Mouse (Mus musculus) heart, postnatal 36 days (tissue): ENCODE measurements around the gene Arcn1. TPM values are rescaled to one million over a fixed set of nuclear protein-coding genes. Genes with fewer than 3 reads are reported as not detected.

Experiments
- DNase-seq, 2 experiments: peaks; one replicate each; pipeline ENCODE4 v3.0.0; 2021 to 2022
- intact Hi-C: fragments of 180-260 bp; cut with DNase I; formaldehyde crosslinking; loops from one replicate; pipeline ENCODE4 v1.15.1; 2025
- total RNA-seq, 2 experiments: library from RNA; stranded (reverse); gene quantifications; 2 replicates each; pipeline ENCODE4 v1.2.3; 2021

The Arcn1 gene
- total RNA-seq, 2 experiments from 2014 or later = 84.4 to 89.0 TPM

DNA sequence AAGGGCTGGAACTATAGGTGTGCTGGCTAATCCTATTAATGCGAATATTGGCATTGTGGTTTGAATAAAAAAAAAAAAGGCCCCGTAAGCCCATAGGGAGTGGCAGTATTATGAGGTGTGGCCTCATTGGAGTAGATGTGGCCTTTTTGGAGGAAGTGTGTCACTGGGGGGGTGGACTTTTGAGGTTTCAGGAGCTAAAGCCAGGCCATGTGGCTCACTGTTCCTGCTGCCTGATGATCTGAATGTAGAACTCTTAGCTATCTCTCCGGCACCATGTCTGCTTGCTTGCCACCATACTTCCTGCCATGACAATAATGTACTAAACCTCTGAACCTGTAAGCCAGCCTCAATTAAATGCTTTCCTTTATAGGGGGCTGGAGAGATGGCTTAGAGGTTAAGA, 20.3 kb downstream of the Arcn1 start:
- intact Hi-C loops = loop anchor here (2.0 to 5.0 kb wide), 2 partner anchors 35 to 93 kb away; no protein-coding TSS in a partner anchor
- DNase-seq = no peak

DNA sequence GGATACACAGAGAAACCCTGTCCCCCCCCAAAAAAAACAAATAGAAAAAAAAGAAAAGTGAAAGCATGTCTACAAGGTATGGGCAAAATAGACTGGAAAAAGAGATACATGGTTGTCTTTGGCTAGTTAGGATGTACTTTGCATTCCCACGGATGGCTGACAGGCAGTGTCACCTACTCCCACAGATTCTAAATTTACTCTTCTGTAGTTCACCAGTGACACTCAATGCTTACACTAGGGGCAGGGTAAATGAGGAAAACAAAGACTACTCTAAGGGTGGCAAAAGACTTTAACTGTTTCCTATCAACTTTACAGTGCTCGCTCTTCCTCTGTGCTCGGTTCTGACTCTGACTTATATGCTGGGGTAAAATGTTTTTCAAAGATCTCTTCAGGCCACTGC, 21.0 kb downstream of the Arcn1 start:
- intact Hi-C loops = loop anchor here (2.0 to 5.0 kb wide), 2 partner anchors 34 to 92 kb away; no protein-coding TSS in a partner anchor
- no peak for DNase-seq

DNA sequence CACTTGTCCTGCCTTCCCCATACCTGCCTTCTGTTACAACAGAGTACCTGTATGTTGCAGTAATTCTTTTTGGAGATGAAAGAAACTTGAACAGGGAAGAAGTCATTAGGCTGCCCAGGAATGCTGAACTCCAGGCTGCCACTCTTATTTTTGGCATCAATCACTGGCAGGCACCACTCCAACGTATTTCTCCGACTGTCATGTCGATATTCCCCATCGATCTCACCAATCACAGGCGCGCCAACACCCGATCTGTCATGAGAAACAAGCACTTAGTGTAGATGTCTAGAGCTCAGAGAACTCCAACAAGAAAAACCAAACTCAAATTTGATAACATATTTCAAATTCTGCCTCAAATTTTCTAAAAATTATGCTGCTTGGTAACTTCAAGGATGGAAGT, 22.3 kb downstream of the Arcn1 start:
- DNase-seq = no peak
- intact Hi-C loops = loop anchor here (5.0 kb wide), 1 partner anchor 33 kb away; no protein-coding TSS in a partner anchor

DNA sequence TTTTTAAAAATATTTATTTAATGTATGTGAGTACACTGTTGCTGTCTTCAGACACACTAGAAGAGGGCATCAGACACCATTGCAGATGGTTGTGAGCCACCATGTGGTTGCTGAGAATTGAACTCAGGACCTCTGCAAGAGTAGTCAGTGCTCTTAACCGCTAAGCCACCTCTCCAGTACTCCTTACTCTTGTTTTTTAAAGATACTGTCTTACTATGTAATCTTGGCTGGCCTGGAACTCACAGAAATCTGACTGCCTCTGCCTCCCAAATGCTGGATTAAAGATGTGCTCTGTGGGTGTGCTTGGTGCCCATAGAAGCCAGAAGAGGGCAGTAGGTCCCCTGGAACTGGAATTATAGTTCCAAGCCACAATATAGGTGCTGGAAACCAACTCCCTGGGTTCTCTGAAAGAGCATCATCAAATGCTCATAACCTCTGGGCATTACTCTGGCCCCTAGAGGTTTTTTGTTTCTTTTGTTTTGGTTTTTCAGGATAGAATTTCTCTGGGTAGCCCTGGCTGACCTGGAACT, 26.9 kb downstream of the Arcn1 start:
- intact Hi-C loops = no loop called here
- no peak for DNase-seq

- intact Hi-C loops = loop anchor here (1.0 kb wide), 1 partner anchor 40 kb away; no protein-coding TSS in a partner anchor
- peak; percentile 66 to 77 for DNase-seq
These were observed 30.2 kb downstream of the Arcn1 start for GRCm38 (mm10) chr9:44737240-44737949.

GRCm38 (mm10) chr9:44736301-44736700, 31.3 kb downstream of the Arcn1 start:
- DNase-seq = no peak
- intact Hi-C loops = no loop called here

DNA sequence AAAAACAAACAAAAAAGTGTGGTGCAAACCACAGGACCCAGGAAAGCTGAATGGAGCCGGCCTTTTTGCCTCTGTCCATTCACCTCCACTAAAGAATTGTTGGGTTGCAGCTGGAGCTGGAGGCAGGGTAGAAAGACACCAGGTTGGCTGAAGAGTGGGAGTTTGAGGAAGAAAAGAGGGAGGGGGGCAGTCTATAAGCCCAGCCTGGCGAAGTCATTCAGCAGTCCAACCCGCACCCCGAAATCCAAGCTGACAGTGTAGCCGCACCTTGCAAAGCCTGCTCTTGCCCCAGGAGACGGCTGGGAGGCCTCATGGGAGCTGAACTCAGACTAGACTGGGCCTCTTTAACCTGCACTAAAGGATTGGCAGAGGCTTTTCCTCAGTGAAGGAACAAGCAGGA, 31.8 kb downstream of the Arcn1 start:
- intact Hi-C loops = loop anchor here (2.0 kb wide), 1 partner anchor 81 kb away; no protein-coding TSS in a partner anchor
- no peak for DNase-seq

- intact Hi-C loops = loop anchor here (2.0 to 5.0 kb wide), 2 partner anchors 80 to 128 kb away; no protein-coding TSS in a partner anchor
- DNase-seq = peak; percentile 77 to 80
These were observed 32.8 kb downstream of the Arcn1 start, which contains the start of gene Phldb1 for GRCm38 (mm10) chr9:44734524-44735494. TSS of gene Phldb1 (minus strand) at chr9:44735198.

- intact Hi-C loops = loop anchor here (2.0 to 5.0 kb wide), 3 partner anchors 41 to 127 kb away; no protein-coding TSS in a partner anchor
- DNase-seq = peak; percentile 79 to 88
These were observed 33.7 kb downstream of the Arcn1 start for GRCm38 (mm10) chr9:44733671-44734523.

DNA sequence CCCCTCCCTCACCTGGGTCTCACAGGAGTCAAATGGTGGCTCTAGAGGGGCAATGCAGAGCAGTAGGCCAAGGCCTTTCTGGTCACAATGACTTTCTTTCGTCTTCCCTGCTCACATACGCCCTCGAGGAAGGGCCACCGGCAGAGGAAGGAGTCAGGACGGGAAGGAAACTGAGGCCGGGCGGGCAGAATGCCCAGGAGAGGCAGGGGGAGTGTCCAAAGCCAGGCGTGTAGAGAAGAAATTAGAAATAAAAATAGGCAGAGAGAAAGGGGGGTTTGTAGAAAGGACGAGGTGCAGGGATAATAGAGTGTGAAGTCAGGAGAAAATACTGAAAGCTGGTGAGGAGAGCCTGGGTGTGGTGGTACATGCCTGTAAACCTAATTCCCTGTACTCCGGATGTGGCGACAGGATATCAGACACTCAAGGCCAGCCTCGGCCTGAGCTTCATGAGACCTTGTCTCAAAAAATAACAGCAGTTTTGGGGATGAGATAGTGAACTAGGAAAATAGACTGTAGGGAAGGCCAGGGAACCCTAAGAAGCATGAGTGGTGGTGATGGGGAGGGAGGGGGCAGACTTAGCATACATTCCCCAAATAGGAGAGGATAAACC, 34.6 kb downstream of the Arcn1 start:
- peak; percentile 53 to 64 for DNase-seq
- intact Hi-C loops = loop anchor here (2.0 to 5.0 kb wide), 2 partner anchors 40 to 126 kb away; no protein-coding TSS in a partner anchor

GRCm38 (mm10) chr9:44732130-44732549, 35.5 kb downstream of the Arcn1 start:
- intact Hi-C loops = loop anchor here (2.0 to 5.0 kb wide), 2 partner anchors 39 to 125 kb away; no protein-coding TSS in a partner anchor
- no peak for DNase-seq

DNA sequence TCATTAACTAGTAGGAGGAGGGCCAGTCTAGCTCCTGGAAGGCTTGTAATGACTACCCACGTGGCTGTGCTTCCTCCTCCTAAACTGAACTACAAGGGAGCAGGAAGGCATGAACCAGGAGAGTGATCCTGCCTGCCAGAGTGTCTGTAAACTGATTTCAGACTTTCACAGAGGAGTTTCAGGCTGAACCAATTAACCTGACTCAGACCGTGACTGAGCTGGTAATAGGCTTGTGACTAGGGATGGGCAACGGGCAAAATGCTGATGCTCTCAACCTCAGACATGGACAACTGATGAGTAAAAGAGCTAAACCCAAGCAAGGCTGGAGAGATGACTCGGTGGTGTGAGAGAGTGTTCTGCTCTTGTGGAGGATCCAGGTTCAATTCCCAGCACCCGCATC, 40.2 kb downstream of the Arcn1 start:
- no peak for DNase-seq
- intact Hi-C loops = no loop called here

DNA sequence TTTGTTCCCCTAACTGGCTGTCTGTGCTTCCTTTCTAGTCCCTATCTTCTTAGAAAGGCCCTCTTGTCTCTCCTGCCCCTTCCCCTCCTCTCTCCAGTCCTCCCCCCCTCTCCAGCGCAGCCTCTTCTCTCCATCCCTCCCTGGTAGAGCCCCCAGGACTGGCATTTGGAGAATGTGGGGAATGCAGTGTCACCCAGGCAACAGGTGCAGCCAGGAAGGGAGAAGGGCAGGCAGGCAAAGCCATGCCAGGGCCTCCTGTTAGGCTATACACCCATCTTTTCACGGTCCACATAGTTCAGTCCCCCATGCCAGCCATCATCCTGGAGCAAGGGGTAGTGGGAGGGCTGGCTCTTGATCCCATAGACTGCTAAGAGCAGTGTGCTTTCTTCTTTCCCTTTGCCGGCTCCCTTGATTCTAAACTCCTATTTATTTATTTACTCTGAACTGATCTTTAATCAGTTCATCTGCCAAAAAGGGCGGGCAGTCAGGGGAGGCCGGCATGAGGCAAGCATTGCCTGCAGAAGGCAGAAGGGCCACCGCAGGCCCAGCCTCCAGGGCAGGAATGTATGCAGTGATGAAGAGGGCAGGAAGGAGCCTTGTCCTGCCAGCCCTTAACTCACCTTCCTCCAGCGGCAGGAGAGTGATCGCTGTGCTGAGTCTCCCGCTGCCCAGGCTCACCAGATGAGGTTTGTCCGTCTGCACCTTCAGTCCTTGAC, 41.1 kb downstream of the Arcn1 start:
- intact Hi-C loops = no loop called here
- no peak for DNase-seq

GRCm38 (mm10) chr9:44724665-44725064, 43.0 kb downstream of the Arcn1 start:
- no peak for DNase-seq
- intact Hi-C loops = no loop called here

GRCm38 (mm10) chr9:44724223-44724622, 43.4 kb downstream of the Arcn1 start:
- intact Hi-C loops = no loop called here

GRCm38 (mm10) chr9:44723521-44724041, 44.1 kb downstream of the Arcn1 start:
- intact Hi-C loops = no loop called here

More at GRCm38 (mm10) chr9:44724223-44724622, 43.4 kb downstream of the Arcn1 start:
- peak; percentile 51 to 61 for DNase-seq

DNA sequence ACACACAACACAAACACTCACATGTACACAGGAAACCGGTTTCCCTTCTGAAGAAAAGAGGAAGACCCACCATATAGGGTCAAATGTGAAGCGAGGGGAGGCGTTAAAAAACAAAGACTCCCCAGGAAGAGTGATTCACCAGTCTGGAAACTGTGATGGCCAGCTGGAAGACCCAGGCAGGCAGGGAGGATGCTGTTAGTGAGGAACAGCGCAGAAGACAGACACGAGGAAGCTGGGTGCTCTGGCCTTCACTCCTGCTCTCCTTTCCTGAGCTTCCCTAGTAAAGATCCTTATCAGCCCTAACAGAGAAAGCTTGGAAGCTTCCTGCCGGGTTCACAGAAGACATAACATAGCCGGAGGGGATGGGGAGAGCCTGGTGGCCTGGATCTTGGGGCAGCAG, 44.6 kb downstream of the Arcn1 start:
- intact Hi-C loops = no loop called here
- DNase-seq = no peak

More at GRCm38 (mm10) chr9:44723521-44724041, 44.1 kb downstream of the Arcn1 start:
- no peak for DNase-seq

GRCm38 (mm10) chr9:44722575-44722974, 45.1 kb downstream of the Arcn1 start:
- intact Hi-C loops = loop anchor here (1.0 kb wide), 1 partner anchor 48 kb away; no protein-coding TSS in a partner anchor
- DNase-seq = no peak
